In the genomic region with DNA sequence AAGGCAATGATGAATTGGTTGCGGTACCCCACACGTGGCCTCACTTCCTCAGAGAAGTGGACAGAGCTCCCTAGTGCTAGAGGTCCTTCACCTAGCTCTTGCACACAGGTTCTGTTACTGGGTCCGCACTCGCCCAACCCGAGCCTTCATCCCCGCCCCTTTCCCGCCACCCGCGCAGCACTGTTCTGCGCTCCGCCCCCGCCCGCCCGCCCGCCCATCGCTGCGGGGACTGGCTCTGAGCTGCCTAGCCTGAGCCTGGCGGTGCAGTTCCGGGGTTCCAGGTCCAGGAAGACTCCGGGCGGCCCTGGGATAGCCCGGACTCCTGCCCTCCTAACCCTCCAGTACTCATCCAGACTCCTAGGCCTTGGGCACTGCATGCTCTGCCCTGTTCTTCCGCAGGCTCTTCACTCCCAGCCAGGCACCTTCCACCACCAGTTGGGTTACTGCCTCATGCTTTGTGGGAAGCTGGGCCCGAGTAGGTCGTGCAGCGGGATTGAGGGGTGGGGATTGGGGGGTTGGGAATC, we compare ENCODE assay signal across 8 mouse cellular contexts.
DNase-seq lines count a peak whose midpoint lies in the region; ATAC-seq and TF ChIP-seq lines count a peak whose summit lies in the region.

No protein-coding gene starts in this region.

- TF ChIP-seq CTCF in forebrain, postnatal 0 days (IDR thresholded peaks at IDR 0.05; ENCODE audit: low read depth), result no peak

- peak; percentile 89 for ATAC-seq in forebrain, postnatal 0 days
- peak; percentile 94 for ATAC-seq in hindbrain, embryonic 13.5 days (ENCODE audit: low FRiP score)

- H3K4me3 ChIP-seq in forebrain, postnatal 0 days (ENCODE audit: low read depth, low read length), result peak overlapping the region; percentile 47
- peak overlapping the region; percentile 47 for H3K4me3 ChIP-seq in hindbrain, embryonic 13.5 days

- no peaks in the 10 kb centered on the region for H3K36me3 ChIP-seq in forebrain, postnatal 0 days (ENCODE audit: insufficient read depth)
- no peaks in the 10 kb centered on the region for H3K36me3 ChIP-seq in hindbrain, embryonic 13.5 days

- no peaks in the 10 kb centered on the region for H3K9me3 ChIP-seq in forebrain, postnatal 0 days (ENCODE audit: low read length)
- H3K9me3 ChIP-seq in hindbrain, embryonic 13.5 days, result no peaks in the 10 kb centered on the region

- DNase-seq in MEL-GATA-1-ER (ENCODE audit: extremely low read depth, low read depth), result peak; percentile 43
- DNase-seq in cerebellum, adult 18-20 months, result peak; percentile 71 to 72
- DNase-seq in forebrain, postnatal 0 days, result peak; percentile 55
- DNase-seq in layer of hippocampus, postnatal 25 days (ENCODE audit: extremely low spot score in 1 of 2, low spot score in 1 of 2), result peak; percentile 27 to 30
- peak; percentile 43 for DNase-seq in lung, postnatal 25 days (ENCODE audit: low spot score)
- DNase-seq in ovary, postnatal 36 days (ENCODE audit: low spot score), result peak; percentile 63
- peak; percentile 15 to 43 for DNase-seq in thymus, postnatal 36 days

- H3K27me3 ChIP-seq in forebrain, postnatal 0 days (ENCODE audit: insufficient read depth, low read length), result no peaks in the 10 kb centered on the region
- no peaks in the 10 kb centered on the region for H3K27me3 ChIP-seq in hindbrain, embryonic 13.5 days

- WGBS in forebrain, postnatal 0 days, result 18% methylated on average over 26 of the region's 26 CpGs
- 11% methylated on average over 8 of the region's 26 CpGs for WGBS in hindbrain, embryonic 13.5 days

- peak overlapping the region; percentile 53 for H3K9ac ChIP-seq in forebrain, postnatal 0 days
- H3K9ac ChIP-seq in hindbrain, embryonic 13.5 days, result peak overlapping the region; percentile 61

- peak overlapping the region; percentile 41; the same call in 1 of the 2 replicates for H3K27ac ChIP-seq in forebrain, postnatal 0 days (ENCODE audit: low read depth, low read length)
- H3K27ac ChIP-seq in hindbrain, embryonic 13.5 days, result no peak overlapping the region

- H3K4me1 ChIP-seq in forebrain, postnatal 0 days (ENCODE audit: insufficient read depth), result no peaks in the 10 kb centered on the region
- H3K4me1 ChIP-seq in hindbrain, embryonic 13.5 days (replicated peaks), result no peaks in the 10 kb centered on the region

- peak overlapping the region; percentile 63 for H3K4me2 ChIP-seq in forebrain, postnatal 0 days (ENCODE audit: low read depth)
- H3K4me2 ChIP-seq in hindbrain, embryonic 13.5 days, result peak overlapping the region; percentile 68
